ENCODE assay signal across 11 mouse cellular contexts in genomic region chr2:171586217-171586852, GRCm38 (mm10).
A peak's percentile ranks its signal among the peaks of the same experiment; 100 is the strongest.
DNase-seq lines count a peak whose midpoint lies in the region; ATAC-seq lines count a peak whose summit lies in the region.
"Had no signal": no experiment of that assay in that cellular context is flagged by ENCODE, and none has a peak within 500 bp of the region (broad histone marks: within the 10 kb centered on the region; RNA-seq: fewer than 3 reads in every experiment).

No protein-coding gene starts in this region.

- no peak for DNase-seq in frontal cortex, postnatal 10 days (ENCODE audit: low spot score in 2 of 2)
- peak; percentile 23 for DNase-seq in lung, postnatal 25 days (ENCODE audit: low spot score)
- DNase-seq in lung, postnatal 10 days: no peak
- DNase-seq in kidney, postnatal 10 days: peak; percentile 28
- DNase-seq in right cerebral cortex, adult 2 months (ENCODE audit: low spot score in 2 of 2): peak; percentile 34 to 40
- DNase-seq in embryo, embryonic 10 days (ENCODE audit: low spot score): no peak
- DNase-seq: cerebellum, adult 9-10 months; retina, postnatal 1 day had no signal

- peak; percentile 88 for ATAC-seq in frontal cortex, adult (ENCODE audit: low TSS enrichment)
- no peak for ATAC-seq in erythroblast, adult 5-6 weeks (replicated peaks; ENCODE audit: low FRiP score, poor library complexity, severe bottlenecking)
- ATAC-seq: midbrain, embryonic 15.5 days had no signal

Comparison
In these comparisons a context has a peak if more than half of its experiments do, and no peak if none do; other contexts are left out.
1. DNase-seq: peak in lung, postnatal 25 days (single experiment), kidney, postnatal 10 days (single experiment) and right cerebral cortex, adult 2 months (2 of 2); none in frontal cortex, postnatal 10 days (0 of 2), lung, postnatal 10 days (single experiment) and embryo, embryonic 10 days (single experiment).